Mouse (Mus musculus) neural tube, embryonic 11.5 days (tissue): ENCODE data around the gene Mras. TPM values are rescaled to one million over a fixed set of nuclear protein-coding genes. Genes with fewer than 3 reads are reported as not detected.

ENCODE experiments used
- ATAC-seq: fragments of 200-750 bp; cut with Nextera tagmentation; 2 replicates; pipeline ENCODE4 v1.8.0; 2017; ENCODE audit warnings: moderate number of reproducible peaks, mild to moderate bottlenecking, moderate TSS enrichment, moderate library complexity; ENCODE audit not compliant: insufficient read depth, low FRiP score, low TSS enrichment
- DNase-seq: peaks from one replicate; pipeline ENCODE4 v3.0.0-alpha.2; 2015; ENCODE audit warnings: low spot score
- H3K27ac ChIP-seq: fragments of 300-500 bp; sonication (generic); 2 replicates; pipeline ENCODE4 v1.5.1; 2014; ENCODE audit warnings: low read depth, mild to moderate bottlenecking, low read length
- H3K27me3 ChIP-seq: fragments of 300-500 bp; sonication (generic); 2 replicates; pipeline ENCODE4 v1.6.1; 2014; ENCODE audit warnings: mild to moderate bottlenecking, low read length, mixed read lengths; ENCODE audit not compliant: control insufficient read depth, insufficient read depth
- H3K36me3 ChIP-seq: fragments of 300-500 bp; sonication (generic); 2 replicates; pipeline ENCODE4 v1.6.1; 2014; ENCODE audit warnings: mild to moderate bottlenecking, low read length, moderate library complexity, mixed read lengths; ENCODE audit not compliant: control insufficient read depth, insufficient read depth
- H3K4me1 ChIP-seq: fragments of 300-500 bp; sonication (generic); 2 replicates; pipeline ENCODE4 v1.6.1; 2014; ENCODE audit warnings: low read length, mixed read lengths; ENCODE audit not compliant: control insufficient read depth, insufficient read depth
- H3K4me2 ChIP-seq: fragments of 300-500 bp; sonication (generic); 2 replicates; pipeline ENCODE4 v1.6.1; 2014; ENCODE audit warnings: low read depth, mild to moderate bottlenecking, moderate library complexity
- H3K4me3 ChIP-seq: fragments of 300-500 bp; sonication (generic); 2 replicates; pipeline ENCODE4 v1.5.1; 2014; ENCODE audit warnings: low read depth, low read length
- H3K9ac ChIP-seq: fragments of 300-500 bp; sonication (generic); 2 replicates; pipeline ENCODE4 v1.6.1; 2014; ENCODE audit warnings: mild to moderate bottlenecking, low read length
- H3K9me3 ChIP-seq: fragments of 300-500 bp; sonication (generic); 2 replicates; pipeline ENCODE4 v1.6.1; 2016; ENCODE audit warnings: low read length; ENCODE audit not compliant: control insufficient read depth
- WGBS: fragments of 180-500 bp; shearing (Covaris S2); extraction: QIAGEN DNeasy Blood & Tissue Kit; methylation state at CpG from one replicate; pipeline ENCODE4 v1.1.7; 2014; 5-methylcytosine and 5-hydroxymethylcytosine counted together
- polyA plus RNA-seq: library from polyadenylated mRNA; unstranded; fragments of >200 nt; fragmentation: Nextera tagmentation; extraction: Ambion mirVana; gene quantifications from 2 replicates; pipeline ENCODE4 v1.2.1, GENCODE M21; 2014

Gene Mras
- polyA plus RNA-seq, 1 experiment from 2014 or later = 17.5 TPM

DNA sequence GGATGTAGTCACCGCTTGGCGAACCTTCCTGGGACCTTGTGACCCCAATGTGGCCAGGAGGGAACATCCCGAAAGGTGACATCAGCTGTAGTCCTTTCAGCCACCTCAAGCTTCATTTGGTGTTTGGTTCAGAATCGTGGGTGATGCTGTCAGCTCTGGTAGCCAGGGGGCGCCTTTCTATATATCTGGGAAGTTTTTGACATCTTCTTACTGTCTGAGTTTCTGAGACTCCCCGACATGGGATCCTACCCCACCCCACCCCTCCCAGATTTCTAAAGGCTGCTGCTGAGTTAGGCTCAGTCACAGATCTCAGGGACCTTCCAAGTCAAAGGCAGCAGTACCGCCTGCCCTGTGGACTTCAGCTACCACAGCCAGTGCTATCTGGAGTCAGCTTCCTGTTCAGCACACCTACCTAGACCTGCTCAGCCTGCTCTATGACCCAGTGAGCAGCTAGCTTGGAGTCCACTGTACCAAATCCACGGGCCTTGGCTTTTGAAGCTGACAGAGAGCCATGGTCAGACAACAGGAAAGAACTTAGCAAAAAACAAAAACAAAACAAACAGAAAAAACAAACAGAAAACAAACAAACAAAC, 32.6 kb upstream of the Mras start:
- H3K27me3 ChIP-seq = no peaks in the 10 kb centered on the region
- H3K36me3 ChIP-seq = no peaks in the 10 kb centered on the region
- no peak overlapping the region for H3K9ac ChIP-seq
- no peak for ATAC-seq
- no peak overlapping the region for H3K27ac ChIP-seq
- H3K4me3 ChIP-seq = no peak overlapping the region
- WGBS = 73% methylated on average over 8 of the region's 8 CpGs
- DNase-seq = no peak
- no peaks in the 10 kb centered on the region for H3K4me1 ChIP-seq
- H3K9me3 ChIP-seq = no peaks in the 10 kb centered on the region
- no peak overlapping the region for H3K4me2 ChIP-seq

GRCm38 (mm10) chr9:99468572-99468971, 31.4 kb upstream of the Mras start:
- no peak for ATAC-seq
- no peaks in the 10 kb centered on the region for H3K27me3 ChIP-seq
- no peak overlapping the region for H3K4me3 ChIP-seq
- no peak overlapping the region for H3K4me2 ChIP-seq
- no peaks in the 10 kb centered on the region for H3K4me1 ChIP-seq
- no peaks in the 10 kb centered on the region for H3K36me3 ChIP-seq
- H3K9ac ChIP-seq = no peak overlapping the region
- no peaks in the 10 kb centered on the region for H3K9me3 ChIP-seq
- DNase-seq = no peak
- no peak overlapping the region for H3K27ac ChIP-seq
- WGBS = 86% methylated on average over 9 of the region's 9 CpGs

DNA sequence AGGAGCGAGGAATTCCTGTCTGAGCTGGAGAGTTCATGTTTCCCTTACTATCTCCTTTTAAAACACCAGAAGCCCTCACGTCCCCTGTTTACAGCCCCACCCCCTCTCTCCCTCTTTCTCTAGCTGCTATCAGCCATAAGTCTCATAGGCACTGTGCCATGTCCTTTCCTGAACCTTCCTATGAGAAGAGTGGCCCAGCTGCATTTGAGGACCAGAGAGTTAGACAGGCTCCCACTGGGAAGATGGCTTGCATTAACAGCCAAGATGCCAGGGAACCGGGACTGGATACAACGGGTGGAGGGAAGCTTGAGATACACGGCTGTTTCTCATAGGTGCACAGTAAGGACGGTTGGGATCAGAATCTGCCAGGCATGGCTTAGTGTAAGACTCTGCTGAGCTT, 27.7 kb upstream of the Mras start:
- no peaks in the 10 kb centered on the region for H3K9me3 ChIP-seq
- ATAC-seq (no peak), DNase-seq (no peak)
- no peaks in the 10 kb centered on the region for H3K4me1 ChIP-seq
- no peak overlapping the region for H3K4me3 ChIP-seq
- H3K27ac ChIP-seq = no peak overlapping the region
- 80% methylated on average over 6 of the region's 6 CpGs for WGBS
- no peaks in the 10 kb centered on the region for H3K27me3 ChIP-seq
- no peaks in the 10 kb centered on the region for H3K36me3 ChIP-seq
- no peak overlapping the region for H3K9ac ChIP-seq
- H3K4me2 ChIP-seq = no peak overlapping the region

- ATAC-seq (no peak), DNase-seq (no peak)
- H3K27ac ChIP-seq = no peak overlapping the region
- no peak overlapping the region for H3K4me3 ChIP-seq
- no peaks in the 10 kb centered on the region for H3K9me3 ChIP-seq
- H3K4me1 ChIP-seq = no peaks in the 10 kb centered on the region
- no peak overlapping the region for H3K9ac ChIP-seq
- no peaks in the 10 kb centered on the region for H3K36me3 ChIP-seq
- no peaks in the 10 kb centered on the region for H3K27me3 ChIP-seq
- no peak overlapping the region for H3K4me2 ChIP-seq
- WGBS = 95% methylated on average over 4 of the region's 4 CpGs
These were observed 22.5 kb upstream of the Mras start for GRCm38 (mm10) chr9:99459730-99460129.

DNA sequence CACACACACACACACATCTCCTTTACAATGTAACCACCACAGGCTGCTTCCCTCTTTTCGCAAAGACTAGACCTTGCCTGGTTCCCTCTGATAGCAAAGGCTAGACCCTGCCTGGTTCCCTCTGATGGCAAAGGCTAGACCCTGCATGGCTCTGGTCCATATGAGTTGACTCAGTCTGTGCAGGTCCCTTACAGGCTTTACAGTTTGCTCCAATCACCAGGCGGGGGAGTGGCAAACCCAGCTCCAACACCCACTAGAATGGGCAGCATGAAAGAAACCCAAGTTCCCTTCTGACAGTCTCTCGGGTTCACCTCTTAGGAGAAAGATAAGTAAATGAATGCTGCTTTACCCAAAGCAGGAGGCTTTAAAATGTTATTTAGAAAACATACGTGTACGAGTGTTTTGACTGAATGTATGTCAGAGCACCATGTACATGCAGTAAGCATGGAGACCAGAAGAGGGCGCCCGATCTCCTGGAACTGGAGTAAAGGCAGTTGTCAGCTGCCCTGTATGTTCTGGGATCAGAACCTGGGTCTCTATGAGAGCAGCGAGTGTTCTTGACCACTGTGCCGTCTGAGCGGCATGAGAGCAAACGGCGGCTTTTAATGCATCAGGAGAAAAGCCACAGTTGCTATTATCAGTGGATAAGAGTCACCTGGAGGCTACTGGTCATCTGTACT, 21.5 kb upstream of the Mras start:
- Histone ChIP-seq H3K4me3 (no peak overlapping the region), H3K9ac (no peak overlapping the region), H3K4me1 (no peaks in the 10 kb centered on the region), H3K4me2 (no peak overlapping the region), H3K9me3 (no peaks in the 10 kb centered on the region), H3K36me3 (no peaks in the 10 kb centered on the region), H3K27ac (no peak overlapping the region), H3K27me3 (no peaks in the 10 kb centered on the region)
- 42% methylated on average over 12 of the region's 12 CpGs for WGBS
- ATAC-seq = no peak
- peak; percentile 59 for DNase-seq

GRCm38 (mm10) chr9:99454211-99454610, 17.0 kb upstream of the Mras start:
- H3K4me1 ChIP-seq = no peaks in the 10 kb centered on the region
- H3K9me3 ChIP-seq = no peaks in the 10 kb centered on the region
- no peak for ATAC-seq
- no peak overlapping the region for H3K4me3 ChIP-seq
- 87% methylated on average over 4 of the region's 4 CpGs for WGBS
- no peak overlapping the region for H3K9ac ChIP-seq
- H3K27ac ChIP-seq = no peak overlapping the region
- H3K4me2 ChIP-seq = no peak overlapping the region
- DNase-seq = no peak
- no peaks in the 10 kb centered on the region for H3K36me3 ChIP-seq
- peaks cover 5% of the 10 kb centered on the region; the same call in 1 of the 2 replicates for H3K27me3 ChIP-seq

- H3K9me3 ChIP-seq = no peaks in the 10 kb centered on the region
- no peak within 1 kb of the TSS for H3K27ac ChIP-seq
- H3K4me3 ChIP-seq = no peak within 1 kb of the TSS
- DNase-seq (no peak), ATAC-seq (no peak)
- no peak within 1 kb of the TSS for H3K9ac ChIP-seq
- H3K27me3 ChIP-seq = peaks cover 5% of the 10 kb centered on the region; the same call in 1 of the 2 replicates
- no peaks in the 10 kb centered on the region for H3K36me3 ChIP-seq
- WGBS = 10% methylated on average over 14 of the region's 14 CpGs
- no peaks in the 10 kb centered on the region for H3K4me1 ChIP-seq
- no peak within 1 kb of the TSS for H3K4me2 ChIP-seq
These were observed 14.0 kb upstream of the Mras start, which contains the start of gene Nme9 for GRCm38 (mm10) chr9:99451161-99451560. Nme9 (plus strand) TSS chr9:99451475.

DNA sequence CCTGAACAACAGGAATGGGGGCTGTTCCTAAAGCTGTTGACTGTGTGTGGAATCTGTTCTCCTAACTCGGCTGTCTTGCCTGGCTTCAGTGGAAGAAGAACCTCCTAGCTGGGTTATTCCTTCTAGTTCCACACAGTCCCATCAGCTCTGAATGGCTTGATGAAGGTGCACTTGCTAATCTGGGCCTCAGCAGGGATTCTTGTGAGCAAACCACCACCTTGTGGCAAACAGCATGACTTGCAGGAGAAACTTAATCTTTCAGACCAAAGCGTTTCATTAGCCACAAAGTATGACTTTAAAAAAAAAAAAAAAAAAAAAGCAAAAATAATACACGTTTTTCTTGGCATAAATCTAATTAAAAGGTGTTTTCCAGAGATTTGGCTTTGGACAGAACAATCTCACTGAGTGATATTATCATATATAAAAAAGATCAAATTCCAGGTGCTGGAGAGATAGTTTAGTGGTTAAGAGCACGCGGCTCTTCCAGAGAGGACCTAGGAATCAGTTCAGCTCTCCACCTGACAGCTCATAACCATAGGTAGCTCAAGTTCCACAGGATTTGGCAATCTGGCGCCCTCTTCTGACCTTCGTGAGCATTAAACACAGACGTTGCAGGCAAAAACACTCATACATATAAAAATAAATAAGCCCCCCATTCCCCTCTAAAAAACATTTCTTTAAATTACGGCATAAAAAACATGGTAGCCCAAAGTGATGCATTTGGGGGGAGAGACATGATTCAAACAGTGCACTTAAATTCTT, 12.9 kb upstream of the Mras start:
- H3K36me3 ChIP-seq = no peaks in the 10 kb centered on the region
- no peaks in the 10 kb centered on the region for H3K4me1 ChIP-seq
- WGBS = 42% methylated on average over 9 of the region's 9 CpGs
- H3K4me2 ChIP-seq = no peak overlapping the region
- DNase-seq (no peak), ATAC-seq (no peak)
- H3K27me3 ChIP-seq = peaks cover 5% of the 10 kb centered on the region; the same call in 1 of the 2 replicates
- H3K4me3 ChIP-seq = no peak overlapping the region
- H3K9ac ChIP-seq = no peak overlapping the region
- H3K27ac ChIP-seq = no peak overlapping the region
- H3K9me3 ChIP-seq = no peaks in the 10 kb centered on the region
